Mouse (Mus musculus) intestine, embryonic 14.5 days (tissue): ENCODE data around the gene Ttll11. TPM values are rescaled to one million over a fixed set of nuclear protein-coding genes. Genes with fewer than 3 reads are reported as not detected.

Experiments
- ATAC-seq: fragments of 200-750 bp; cut with Nextera tagmentation; replicated peaks from 2 replicates; pipeline ENCODE4 v1.8.0; 2017; ENCODE audit warnings: low read depth, moderate number of reproducible peaks, moderate TSS enrichment, moderate library complexity; ENCODE audit not compliant: low FRiP score, low TSS enrichment
- DNase-seq: peaks from one replicate; pipeline ENCODE4 v3.0.0-alpha.2; 2018; ENCODE audit warnings: low spot score
- H3K27ac ChIP-seq: fragments of 300-500 bp; sonication (generic); 2 replicates; pipeline ENCODE4 v1.5.1; 2014; ENCODE audit warnings: low read depth, mild to moderate bottlenecking, control low read depth
- H3K27me3 ChIP-seq: fragments of 300-500 bp; sonication (generic); replicated peaks from 2 replicates; pipeline ENCODE4 v1.6.1; 2014; ENCODE audit warnings: low read length, control low read depth; ENCODE audit not compliant: control insufficient read depth, insufficient read depth
- H3K36me3 ChIP-seq: fragments of 300-500 bp; sonication (generic); 2 replicates; pipeline ENCODE4 v1.6.1; 2014; ENCODE audit warnings: low read length, control low read depth; ENCODE audit not compliant: control insufficient read depth, insufficient read depth
- H3K4me1 ChIP-seq: fragments of 300-500 bp; sonication (generic); replicated peaks from 2 replicates; pipeline ENCODE4 v1.6.1; 2014; ENCODE audit warnings: low read length, control low read depth, mixed read lengths; ENCODE audit not compliant: control insufficient read depth, insufficient read depth
- H3K4me2 ChIP-seq: fragments of 300-500 bp; sonication (generic); 2 replicates; pipeline ENCODE4 v1.6.1; 2014; ENCODE audit warnings: low read length
- H3K4me3 ChIP-seq: fragments of 300-500 bp; sonication (generic); 2 replicates; pipeline ENCODE4 v1.5.1; 2014; ENCODE audit warnings: low read depth, low read length, control low read depth, mixed read lengths
- H3K9ac ChIP-seq: fragments of 300-500 bp; sonication (generic); 2 replicates; pipeline ENCODE4 v1.6.1; 2014; ENCODE audit warnings: mild to moderate bottlenecking, low read length
- H3K9me3 ChIP-seq: fragments of 300-500 bp; sonication (generic); 2 replicates; pipeline ENCODE4 v1.6.1; 2016; ENCODE audit warnings: low read length, control low read depth; ENCODE audit not compliant: control insufficient read depth
- WGBS: fragments of 180-500 bp; shearing (Covaris S2); extraction: QIAGEN DNeasy Blood & Tissue Kit; methylation state at CpG from one replicate; pipeline ENCODE4 v1.1.7; 2014; 5-methylcytosine and 5-hydroxymethylcytosine counted together
- polyA plus RNA-seq: library from polyadenylated mRNA; unstranded; fragments of >200 nt; fragmentation: Nextera tagmentation; extraction: Ambion mirVana; gene quantifications from 2 replicates; pipeline ENCODE4 v1.2.1, GENCODE M21; 2014

Gene Ttll11
- polyA plus RNA-seq, 1 experiment from 2014 or later, result 0.92 TPM

GRCm38 (mm10) chr2:35851420-35852163, 128.1 kb downstream of the Ttll11 start:
- no peak for DNase-seq
- Histone ChIP-seq H3K36me3 (no peaks in the 10 kb centered on the region), H3K4me3 (no peak overlapping the region), H3K4me2 (no peak overlapping the region), H3K9ac (no peak overlapping the region), H3K4me1 (peaks cover 13% of the 10 kb centered on the region), H3K27me3 (no peaks in the 10 kb centered on the region), H3K27ac (no peak overlapping the region), H3K9me3 (no peaks in the 10 kb centered on the region)
- WGBS, result 33% methylated on average over 17 of the region's 17 CpGs
- ATAC-seq, result no peak

- ATAC-seq, result no peak
- Histone ChIP-seq H3K9me3 (no peaks in the 10 kb centered on the region), H3K27me3 (no peaks in the 10 kb centered on the region), H3K27ac (no peak overlapping the region), H3K4me1 (peaks cover 13% of the 10 kb centered on the region), H3K9ac (no peak overlapping the region), H3K4me3 (no peak overlapping the region), H3K36me3 (no peaks in the 10 kb centered on the region), H3K4me2 (no peak overlapping the region)
- no peak for DNase-seq
- 67% methylated on average over 10 of the region's 10 CpGs for WGBS
Measured at GRCm38 (mm10) chr2:35849632-35850230, 130.0 kb downstream of the Ttll11 start.

GRCm38 (mm10) chr2:35845611-35846504, 133.9 kb downstream of the Ttll11 start:
- Histone ChIP-seq H3K4me1 (peaks cover 21% of the 10 kb centered on the region), H3K36me3 (no peaks in the 10 kb centered on the region), H3K4me3 (no peak overlapping the region), H3K9ac (no peak overlapping the region), H3K4me2 (no peak overlapping the region), H3K27ac (no peak overlapping the region), H3K27me3 (no peaks in the 10 kb centered on the region), H3K9me3 (no peaks in the 10 kb centered on the region)
- DNase-seq (no peak), ATAC-seq (no peak)
- 60% methylated on average over 11 of the region's 11 CpGs for WGBS

GRCm38 (mm10) chr2:35843896-35844690, 135.6 kb downstream of the Ttll11 start:
- no peaks in the 10 kb centered on the region for H3K36me3 ChIP-seq
- no peak overlapping the region for H3K9ac ChIP-seq
- ATAC-seq (0 out of 2 replicates have a peak, but pooled peaks have one; percentile 25), DNase-seq (no peak)
- peaks cover 25% of the 10 kb centered on the region for H3K4me1 ChIP-seq
- no peak overlapping the region for H3K27ac ChIP-seq
- H3K9me3 ChIP-seq, result no peaks in the 10 kb centered on the region
- H3K27me3 ChIP-seq, result no peaks in the 10 kb centered on the region
- H3K4me3 ChIP-seq, result no peak overlapping the region
- no peak overlapping the region for H3K4me2 ChIP-seq
- 22% methylated on average over 13 of the region's 13 CpGs for WGBS

- no peak overlapping the region for H3K27ac ChIP-seq
- DNase-seq, result no peak
- WGBS, result 88% methylated on average over 16 of the region's 16 CpGs
- H3K27me3 ChIP-seq, result no peaks in the 10 kb centered on the region
- no peak overlapping the region for H3K4me2 ChIP-seq
- no peaks in the 10 kb centered on the region for H3K9me3 ChIP-seq
- H3K4me1 ChIP-seq, result peaks cover 26% of the 10 kb centered on the region
- no peak overlapping the region for H3K9ac ChIP-seq
- H3K4me3 ChIP-seq, result no peak overlapping the region
- H3K36me3 ChIP-seq, result no peaks in the 10 kb centered on the region
- no peak for ATAC-seq
Measured at GRCm38 (mm10) chr2:35842780-35843474, 136.8 kb downstream of the Ttll11 start.

- no peak overlapping the region for H3K4me2 ChIP-seq
- peaks cover 3% of the 10 kb centered on the region; the same call in 1 of the 2 replicates for H3K9me3 ChIP-seq
- H3K4me3 ChIP-seq, result no peak overlapping the region
- H3K27ac ChIP-seq, result peak overlapping the region; percentile 35; the same call in 1 of the 2 replicates
- no peaks in the 10 kb centered on the region for H3K36me3 ChIP-seq
- ATAC-seq (no peak), DNase-seq (no peak)
- H3K27me3 ChIP-seq, result no peaks in the 10 kb centered on the region
- H3K4me1 ChIP-seq, result peaks cover 26% of the 10 kb centered on the region
- 73% methylated on average over 4 of the region's 4 CpGs for WGBS
- H3K9ac ChIP-seq, result no peak overlapping the region
Measured at GRCm38 (mm10) chr2:35841841-35842420, 137.8 kb downstream of the Ttll11 start.

GRCm38 (mm10) chr2:35840956-35841816, 138.5 kb downstream of the Ttll11 start:
- Histone ChIP-seq H3K9me3 (peaks cover 5% of the 10 kb centered on the region; the same call in 1 of the 2 replicates), H3K4me3 (no peak overlapping the region), H3K4me1 (peaks cover 26% of the 10 kb centered on the region), H3K9ac (no peak overlapping the region), H3K27me3 (no peaks in the 10 kb centered on the region), H3K4me2 (no peak overlapping the region), H3K27ac (peak overlapping the region; percentile 35; the same call in 1 of the 2 replicates), H3K36me3 (no peaks in the 10 kb centered on the region)
- DNase-seq (peak; percentile 69), ATAC-seq (peak; percentile 42)
- WGBS, result 22% methylated on average over 14 of the region's 14 CpGs
